Mouse (Mus musculus): Measurements from ENCODE around the gene 9930104L06Rik. TPM values are rescaled to one million over a fixed set of nuclear protein-coding genes. Genes with fewer than 3 reads are reported as not detected.

9930104L06Rik gene
- total RNA-seq, 2 experiments from 2014 or later, result 16.3 to 18.6 TPM

DNA sequence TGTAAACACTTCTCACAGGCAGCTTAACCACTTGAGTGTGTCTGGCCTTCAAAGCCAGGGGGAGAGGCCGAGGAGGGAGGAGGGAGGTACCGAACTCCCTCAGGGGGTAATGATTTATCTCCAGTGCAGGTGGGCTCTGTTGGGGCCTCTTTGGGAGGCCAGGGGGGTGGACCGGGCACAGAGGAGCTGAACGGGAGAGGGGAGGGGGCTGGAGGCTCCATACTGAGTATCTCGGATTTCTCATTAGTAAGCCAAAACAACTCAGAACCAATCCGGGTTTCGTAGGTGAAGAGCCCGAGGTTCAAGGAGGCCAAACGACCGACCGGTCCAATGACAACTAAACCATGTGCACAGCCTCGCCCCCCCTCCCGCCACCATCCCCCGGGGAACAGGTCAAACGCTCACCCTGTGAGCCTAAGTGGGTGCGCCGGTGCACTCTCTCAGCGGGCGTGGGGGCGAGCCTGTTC lies 53.0 kb downstream of the 9930104L06Rik start:
- intact Hi-C loops (cut with DNase I), result no loop called here
- no peak for DNase-seq

DNA sequence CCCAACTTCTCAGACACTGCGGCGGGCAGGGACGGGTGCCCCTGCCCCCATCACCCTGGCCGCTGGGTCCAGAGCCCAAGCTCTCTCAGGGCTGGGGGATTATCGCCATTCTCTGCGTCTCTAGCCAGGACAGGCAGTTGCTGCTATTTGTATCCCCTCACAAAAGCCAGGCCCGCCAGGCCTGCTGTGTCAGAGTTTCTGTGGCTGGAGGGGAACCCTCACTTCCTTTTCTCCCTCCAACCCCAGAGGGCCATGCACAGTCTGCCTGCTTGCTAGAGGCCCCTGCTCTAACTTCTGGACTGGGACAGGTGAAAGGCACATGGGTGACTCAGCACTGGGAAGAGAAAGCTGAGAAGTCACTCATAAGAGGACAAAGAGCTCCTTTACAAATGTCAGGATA lies 53.5 kb downstream of the 9930104L06Rik start:
- no peak for DNase-seq
- intact Hi-C loops (cut with DNase I), result no loop called here

Other genes starting within 250 kb of the 9930104L06Rik start
- gene Utp11, start 243.4 kb upstream of the 9930104L06Rik start, total RNA-seq (2021), result 10 to 100 TPM; 16.5 to 20.2 TPM
- gene Fhl3, start 236.3 kb upstream of the 9930104L06Rik start, total RNA-seq (2021), result 1 to 10 TPM; 4.3 to 4.9 TPM
- gene Sf3a3, start 222.3 kb upstream of the 9930104L06Rik start, total RNA-seq (2021), result 10 to 100 TPM; 45.9 to 47.3 TPM
- gene Inpp5b, start 195.2 kb upstream of the 9930104L06Rik start, total RNA-seq (2021), result 10 to 100 TPM; 30.4 to 33.6 TPM
- 10 to 100 TPM; 25.0 to 27.2 TPM for gene Mtf1, start 134.9 kb upstream of the 9930104L06Rik start, total RNA-seq (2021)
- gene Yrdc, start 86.4 kb upstream of the 9930104L06Rik start, total RNA-seq (2021), result 10 to 100 TPM; 40.6 to 45.8 TPM
- 10 to 100 TPM; 74.1 to 75.1 TPM for gene 1110065P20Rik, start 85.9 kb upstream of the 9930104L06Rik start, total RNA-seq (2021)
- gene Maneal, start 74.9 kb upstream of the 9930104L06Rik start, total RNA-seq (2021), result 10 to 100 TPM; 48.8 to 52.5 TPM
- gene Epha10, start 56.1 kb upstream of the 9930104L06Rik start, total RNA-seq (2021), result 10 to 100 TPM; 15.7 to 18.8 TPM
- gene Cdca8, start 2.3 kb downstream of the 9930104L06Rik start, total RNA-seq (2021), result 10 to 100 TPM; 10.6 to 11.3 TPM
- gene Rspo1, start 49.4 kb downstream of the 9930104L06Rik start, total RNA-seq (2021), result 1 to 10 TPM; 1.1 to 1.4 TPM
- gene Gnl2, start 79.5 kb downstream of the 9930104L06Rik start, total RNA-seq (2021), result 10 to 100 TPM; 80.4 to 83.5 TPM
- gene Dnali1, start 128.7 kb downstream of the 9930104L06Rik start, total RNA-seq (2021), result under 1 TPM; 0.80 to 0.91 TPM
- gene Snip1, start 129.6 kb downstream of the 9930104L06Rik start, total RNA-seq (2021), result 10 to 100 TPM; 16.6 to 17.4 TPM
- 100 to 1,000 TPM; 150 to 165 TPM for gene Meaf6, start 148.1 kb downstream of the 9930104L06Rik start, total RNA-seq (2021)
- under 1 TPM; 0.58 to 0.60 TPM for gene Zc3h12a, start 190.8 kb downstream of the 9930104L06Rik start, total RNA-seq (2021)